Mouse (Mus musculus): Measurements from ENCODE around the gene 2200002D01Rik. TPM values are rescaled to one million over a fixed set of nuclear protein-coding genes. Genes with fewer than 3 reads are reported as not detected.
"Not testable (repeated sequence)": the region's sequence is repeated elsewhere in the genome, so short reads cannot be mapped to it uniquely, and the experiment has no call there.

2200002D01Rik gene
- total and polyA plus RNA-seq, 3 experiments: 2.3 to 4.2 (median 2.5) TPM

- not testable (repeated sequence) for DNase-seq
These were observed 10.7 kb downstream of the 2200002D01Rik start for GRCm38 (mm10) chr7:29237596-29237995.

GRCm38 (mm10) chr7:29236593-29236992, 11.7 kb downstream of the 2200002D01Rik start:
- no peak for DNase-seq

- no peak for DNase-seq
These were observed 13.6 kb downstream of the 2200002D01Rik start for GRCm38 (mm10) chr7:29234661-29235060.

- DNase-seq: no peak
These were observed 14.5 kb downstream of the 2200002D01Rik start for GRCm38 (mm10) chr7:29233745-29234144.

- peak; percentile 52 for DNase-seq
These were observed 15.8 kb downstream of the 2200002D01Rik start, which contains the start of gene Kcnk6 for GRCm38 (mm10) chr7:29232247-29233013. TSS of gene Kcnk6 (minus strand) at chr7:29232515.

GRCm38 (mm10) chr7:29231517-29231916, 16.7 kb downstream of the 2200002D01Rik start:
- DNase-seq: no peak

- DNase-seq: no peak
These were observed 17.7 kb downstream of the 2200002D01Rik start for GRCm38 (mm10) chr7:29230560-29230959.

GRCm38 (mm10) chr7:29228202-29228601, 20.1 kb downstream of the 2200002D01Rik start:
- no peak for DNase-seq

GRCm38 (mm10) chr7:29225520-29225919, 22.7 kb downstream of the 2200002D01Rik start:
- DNase-seq: no peak

- DNase-seq: no peak
These were observed 23.4 kb downstream of the 2200002D01Rik start for GRCm38 (mm10) chr7:29224756-29225394.

- DNase-seq: no peak
These were observed 33.4 kb downstream of the 2200002D01Rik start for GRCm38 (mm10) chr7:29214846-29215245.

GRCm38 (mm10) chr7:29214236-29214635, 34.0 kb downstream of the 2200002D01Rik start:
- no peak for DNase-seq

- DNase-seq: no peak
These were observed 34.6 kb downstream of the 2200002D01Rik start, which contains the start of gene Catsperg1 for GRCm38 (mm10) chr7:29213675-29214082. TSS of gene Catsperg1 (minus strand) at chr7:29214035.

GRCm38 (mm10) chr7:29212775-29213560, 35.3 kb downstream of the 2200002D01Rik start:
- not testable (repeated sequence) for DNase-seq

GRCm38 (mm10) chr7:29212199-29212765, 36.0 kb downstream of the 2200002D01Rik start:
- no peak for DNase-seq

- peak; percentile 89 for DNase-seq
These were observed 36.7 kb downstream of the 2200002D01Rik start for GRCm38 (mm10) chr7:29211415-29212198.

- not testable (repeated sequence) for DNase-seq
These were observed 37.3 kb downstream of the 2200002D01Rik start for GRCm38 (mm10) chr7:29211013-29211412.

GRCm38 (mm10) chr7:29202577-29202976, 45.7 kb downstream of the 2200002D01Rik start:
- no peak for DNase-seq

Measured in adrenal gland, adult 2 months (tissue).